Mouse (Mus musculus) embryonic facial prominence, embryonic 10.5 days (tissue): ENCODE results near the gene Kras. TPM values are rescaled to one million over a fixed set of nuclear protein-coding genes. Genes with fewer than 3 reads are reported as not detected.

Source experiments
- DNase-seq: peaks from one replicate; pipeline ENCODE4 v3.0.0-alpha.2; 2017; ENCODE audit warnings: low spot score
- H3K27ac ChIP-seq: fragments of 300-500 bp; sonication (generic); replicated peaks from 2 replicates; pipeline ENCODE4 v1.5.1; 2016; ENCODE audit warnings: mild to moderate bottlenecking
- H3K27me3 ChIP-seq: fragments of 300-500 bp; sonication (generic); replicated peaks from 2 replicates; pipeline ENCODE4 v1.6.1; 2016; ENCODE audit warnings: low read depth, mild to moderate bottlenecking; ENCODE audit not compliant: poor library complexity, severe bottlenecking
- H3K36me3 ChIP-seq: fragments of 300-500 bp; sonication (generic); replicated peaks from 2 replicates; pipeline ENCODE4 v1.6.1; 2016; ENCODE audit warnings: mild to moderate bottlenecking, moderate library complexity
- H3K4me1 ChIP-seq: fragments of 300-500 bp; sonication (generic); 2 replicates; pipeline ENCODE4 v1.6.1; 2016
- H3K4me3 ChIP-seq: fragments of 300-500 bp; sonication (generic); 2 replicates; pipeline ENCODE4 v1.5.1; 2016; ENCODE audit warnings: mild to moderate bottlenecking, moderate library complexity
- H3K9me3 ChIP-seq: fragments of 300-500 bp; sonication (generic); 2 replicates; pipeline ENCODE4 v1.6.1; 2016; ENCODE audit warnings: mild to moderate bottlenecking
- WGBS: fragments of 180-500 bp; shearing (Covaris S2); methylation state at CpG from one replicate; pipeline ENCODE4 v1.1.7; 2016; 5-methylcytosine and 5-hydroxymethylcytosine counted together
- polyA plus RNA-seq: library from polyadenylated mRNA; unstranded; fragments of >200 nt; fragmentation: Nextera tagmentation; extraction: Ambion mirVana; gene quantifications from 2 replicates; pipeline ENCODE4 v1.2.1, GENCODE M21; 2016

Kras gene
- polyA plus RNA-seq, 1 experiment from 2014 or later, result 89.7 TPM

DNA sequence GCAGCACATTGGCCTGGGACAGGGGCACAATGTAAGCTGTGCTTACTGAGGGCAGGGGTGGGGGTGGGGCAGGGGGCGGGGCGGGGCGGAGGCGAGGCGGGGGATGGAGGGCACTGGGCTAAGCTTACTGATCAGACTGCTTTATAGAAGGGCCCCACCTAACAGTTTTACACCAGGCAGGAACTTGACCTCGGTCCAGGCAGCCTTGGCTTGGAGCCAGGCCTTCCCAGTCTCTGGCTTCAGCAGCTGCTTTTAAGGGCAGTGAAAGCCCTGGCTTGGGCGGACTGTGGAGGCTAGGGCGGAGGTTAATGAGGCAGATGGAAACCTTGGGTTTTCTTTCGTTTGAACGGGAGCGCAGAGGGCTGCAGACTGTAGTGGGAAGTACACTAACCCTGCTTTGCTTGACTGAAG, 76.3 kb downstream of the Kras start:
- H3K36me3 ChIP-seq, result no peaks in the 10 kb centered on the region
- peaks cover 64% of the 10 kb centered on the region for H3K27me3 ChIP-seq
- DNase-seq, result peak; percentile 74
- no peaks in the 10 kb centered on the region for H3K9me3 ChIP-seq
- peaks cover 48% of the 10 kb centered on the region for H3K4me1 ChIP-seq
- H3K27ac ChIP-seq, result peak overlapping the region; percentile 70
- 4% methylated on average over 11 of the region's 11 CpGs for WGBS
- H3K4me3 ChIP-seq, result peak overlapping the region; percentile 37

- Histone ChIP-seq H3K27ac (no peak overlapping the region), H3K4me3 (no peak overlapping the region), H3K36me3 (no peaks in the 10 kb centered on the region), H3K9me3 (no peaks in the 10 kb centered on the region), H3K4me1 (peaks cover 41% of the 10 kb centered on the region), H3K27me3 (peaks cover 50% of the 10 kb centered on the region)
- 84% methylated on average over 14 of the region's 14 CpGs for WGBS
- no peak for DNase-seq
These were observed 78.0 kb downstream of the Kras start for GRCm38 (mm10) chr6:145171892-145172606.

Other genes starting within 250 kb of the Kras start
- gene Bcat1, start 174.1 kb downstream of the Kras start, polyA plus RNA-seq, result 126 and 141 TPM in 2 replicates
- gene Lrmp, start 134.6 kb downstream of the Kras start, polyA plus RNA-seq, result 1.8 and 2.2 TPM in 2 replicates
- gene Casc1, start 39.2 kb downstream of the Kras start, polyA plus RNA-seq, result 0.32 and 0.40 TPM in 2 replicates
- 27.6 and 29.8 TPM in 2 replicates for gene Etfrf1, start 39.1 kb downstream of the Kras start, polyA plus RNA-seq